8 mouse cellular contexts compared by ENCODE assay signal in genomic region chr4:108999999-109000950, GRCm38 (mm10). TPM values are rescaled to one million over a fixed set of nuclear protein-coding genes. Genes with fewer than 3 reads are reported as not detected.
A peak's percentile ranks its signal among the peaks of the same experiment; 100 is the strongest.
DNase-seq lines count a peak whose midpoint lies in the region; ATAC-seq and TF ChIP-seq lines count a peak whose summit lies in the region.

TSS of gene Nrd1 (plus strand) at chr4:109000655.

- H3K36me3 ChIP-seq in forebrain, embryonic 10.5 days (replicated peaks), result peaks cover 19% of the 10 kb centered on the region
- H3K36me3 ChIP-seq in heart, embryonic 15.5 days, result no peaks in the 10 kb centered on the region; the same call in 1 of the 2 replicates
- no peaks in the 10 kb centered on the region; the same call in 1 of the 2 replicates for H3K36me3 ChIP-seq in liver, embryonic 14.5 days (replicated peaks; ENCODE audit: control insufficient read depth, insufficient read depth, low read depth)
- no peaks in the 10 kb centered on the region for H3K36me3 ChIP-seq in neural tube, embryonic 11.5 days (ENCODE audit: control insufficient read depth, insufficient read depth, low read length)
- no peaks in the 10 kb centered on the region for H3K36me3 ChIP-seq in stomach, postnatal 0 days (ENCODE audit: control insufficient read depth, insufficient read depth, low read length)

- H3K4me2 ChIP-seq in heart, embryonic 15.5 days, result peak within 1 kb of the TSS; percentile 89
- peak within 1 kb of the TSS; percentile 90 for H3K4me2 ChIP-seq in liver, embryonic 14.5 days (ENCODE audit: low read depth)
- H3K4me2 ChIP-seq in neural tube, embryonic 11.5 days (ENCODE audit: low read depth), result peak within 1 kb of the TSS; percentile 73
- H3K4me2 ChIP-seq in stomach, postnatal 0 days (replicated peaks; ENCODE audit: low read depth), result peak within 1 kb of the TSS; percentile 71

- WGBS in forebrain, embryonic 10.5 days, result under 1% methylated on average over 58 of the region's 58 CpGs
- under 1% methylated on average over 58 of the region's 58 CpGs for WGBS in heart, embryonic 15.5 days
- WGBS in liver, embryonic 14.5 days (ENCODE audit: insufficient replicate concordance), result under 1% methylated on average over 58 of the region's 58 CpGs
- under 1% methylated on average over 58 of the region's 58 CpGs for WGBS in neural tube, embryonic 11.5 days
- WGBS in stomach, postnatal 0 days, result under 1% methylated on average over 58 of the region's 58 CpGs

- peaks cover 23% of the 10 kb centered on the region for H3K4me1 ChIP-seq in forebrain, embryonic 10.5 days
- H3K4me1 ChIP-seq in heart, embryonic 15.5 days (replicated peaks), result peaks cover 19% of the 10 kb centered on the region
- H3K4me1 ChIP-seq in liver, embryonic 14.5 days (replicated peaks; ENCODE audit: control insufficient read depth in 2 of 2, insufficient read depth in 2 of 2, low read length in 1 of 2), result peaks cover 8 to 17% of the 10 kb centered on the region in 2 experiments
- H3K4me1 ChIP-seq in neural tube, embryonic 11.5 days (ENCODE audit: control insufficient read depth, insufficient read depth, low read length), result peaks cover 4% of the 10 kb centered on the region; the same call in 1 of the 2 replicates
- no peaks in the 10 kb centered on the region for H3K4me1 ChIP-seq in stomach, postnatal 0 days (replicated peaks; ENCODE audit: control insufficient read depth, insufficient read depth)

- peak; percentile 97 for DNase-seq in CD8-positive naive resting alpha-beta T cell, adult 2 months (ENCODE audit: low read depth in 2 of 2, low spot score in 2 of 2)
- DNase-seq in c-Kit-positive CD71-negative TER-119-negative erythroid progenitor cells, embryonic 14.5 days (ENCODE audit: low read depth), result peak; percentile 100
- peak; percentile 99 for DNase-seq in forebrain, embryonic 10.5 days (ENCODE audit: extremely low spot score, low spot score)
- DNase-seq in kidney, postnatal 25 days, result peak; percentile 99
- DNase-seq in liver, embryonic 14.5 days (ENCODE audit: low read depth in 3 of 3, low spot score in 3 of 3), result peak; percentile 100
- peak; percentile 99 for DNase-seq in neural tube, embryonic 11.5 days (ENCODE audit: low spot score)
- DNase-seq in stomach, postnatal 0 days (ENCODE audit: low spot score), result peak; percentile 99

- TF ChIP-seq EP300 in liver, embryonic 14.5 days (IDR thresholded peaks at IDR 0.05; ENCODE audit: low read depth), result no peak
- TF ChIP-seq EP300 in stomach, postnatal 0 days (optimal IDR thresholded peaks at IDR 0.05), result peak; percentile 19

- no peaks in the 10 kb centered on the region for H3K27me3 ChIP-seq in forebrain, embryonic 10.5 days (ENCODE audit: poor library complexity, severe bottlenecking)
- no peaks in the 10 kb centered on the region for H3K27me3 ChIP-seq in heart, embryonic 15.5 days
- no peaks in the 10 kb centered on the region for H3K27me3 ChIP-seq in liver, embryonic 14.5 days (ENCODE audit: control insufficient read depth, insufficient read depth, low read length)
- H3K27me3 ChIP-seq in neural tube, embryonic 11.5 days (ENCODE audit: control insufficient read depth, insufficient read depth, low read length), result no peaks in the 10 kb centered on the region
- no peaks in the 10 kb centered on the region for H3K27me3 ChIP-seq in stomach, postnatal 0 days (ENCODE audit: control insufficient read depth, insufficient read depth, low read length)

- peak within 1 kb of the TSS; percentile 91 for H3K9ac ChIP-seq in heart, embryonic 15.5 days
- H3K9ac ChIP-seq in liver, embryonic 14.5 days (replicated peaks), result peak within 1 kb of the TSS; percentile 86
- H3K9ac ChIP-seq in neural tube, embryonic 11.5 days (ENCODE audit: low read length), result peak within 1 kb of the TSS; percentile 84
- peak within 1 kb of the TSS; percentile 87 for H3K9ac ChIP-seq in stomach, postnatal 0 days (ENCODE audit: low read length)

- no peak for TF ChIP-seq CTCF in liver, embryonic 14.5 days (IDR thresholded peaks at IDR 0.05; ENCODE audit: low read depth)
- TF ChIP-seq CTCF in stomach, postnatal 0 days (IDR thresholded peaks at IDR 0.05; ENCODE audit: low read depth), result peak; percentile 18; the same call in 1 of the 2 replicates

- H3K27ac ChIP-seq in forebrain, embryonic 10.5 days, result peak within 1 kb of the TSS; percentile 92
- peak within 1 kb of the TSS; percentile 95 for H3K27ac ChIP-seq in heart, embryonic 15.5 days
- peak within 1 kb of the TSS; percentile 78 for H3K27ac ChIP-seq in liver, embryonic 14.5 days
- peak within 1 kb of the TSS; percentile 72 for H3K27ac ChIP-seq in neural tube, embryonic 11.5 days (ENCODE audit: low read depth, low read length)
- H3K27ac ChIP-seq in stomach, postnatal 0 days (replicated peaks), result peak within 1 kb of the TSS; percentile 96

- no peaks in the 10 kb centered on the region for H3K9me3 ChIP-seq in forebrain, embryonic 10.5 days
- no peaks in the 10 kb centered on the region for H3K9me3 ChIP-seq in heart, embryonic 15.5 days (replicated peaks)
- no peaks in the 10 kb centered on the region for H3K9me3 ChIP-seq in liver, embryonic 14.5 days (ENCODE audit: control insufficient read depth, low read length)
- no peaks in the 10 kb centered on the region for H3K9me3 ChIP-seq in neural tube, embryonic 11.5 days (ENCODE audit: control insufficient read depth, low read length)
- H3K9me3 ChIP-seq in stomach, postnatal 0 days (ENCODE audit: control insufficient read depth, low read length), result no peaks in the 10 kb centered on the region

- ATAC-seq in heart, embryonic 15.5 days (replicated peaks; ENCODE audit: insufficient number of reproducible peaks, insufficient read depth, low FRiP score, low read depth), result peak; percentile 99
- ATAC-seq in liver, embryonic 14.5 days (ENCODE audit: insufficient read depth), result peak; percentile 99
- peak; percentile 100 for ATAC-seq in neural tube, embryonic 11.5 days (ENCODE audit: insufficient read depth, low FRiP score, low TSS enrichment)
- peak; percentile 99 for ATAC-seq in stomach, postnatal 0 days (ENCODE audit: low FRiP score, low TSS enrichment)

- H3K4me3 ChIP-seq in forebrain, embryonic 10.5 days, result peak within 1 kb of the TSS; percentile 90
- peak within 1 kb of the TSS; percentile 93 for H3K4me3 ChIP-seq in heart, embryonic 15.5 days
- H3K4me3 ChIP-seq in liver, embryonic 14.5 days (ENCODE audit: insufficient read depth in 1 of 2, low read depth in 2 of 2, low read length in 2 of 2), result peak within 1 kb of the TSS; percentile 82 to 97
- H3K4me3 ChIP-seq in neural tube, embryonic 11.5 days (ENCODE audit: low read depth, low read length), result peak within 1 kb of the TSS; percentile 92
- peak within 1 kb of the TSS; percentile 79 for H3K4me3 ChIP-seq in stomach, postnatal 0 days (ENCODE audit: low read depth, low read length)

RNA-seq across cellular contexts. Expression of gene Nrd1, which starts in this region (rescaled TPM):
- 72.9 and 73.1 TPM in 2 replicates for polyA plus RNA-seq in forebrain, embryonic 10.5 days (2016; fragmentation: Nextera tagmentation; extraction: Ambion mirVana)
- polyA plus RNA-seq in heart, embryonic 15.5 days (2015; fragmentation: Nextera tagmentation; extraction: Ambion mirVana), result 44.6 and 51.8 TPM in 2 replicates
- 31.8 and 40.4 TPM in 2 replicates for polyA plus RNA-seq in liver, embryonic 14.5 days (2012; rRNA removed)
- polyA plus RNA-seq in liver, embryonic 14.5 days (2014; fragmentation: Nextera tagmentation; extraction: Ambion mirVana), result 23.0 and 23.6 TPM in 2 replicates
- 61.3 and 63.8 TPM in 2 replicates for polyA plus RNA-seq in neural tube, embryonic 11.5 days (2014; fragmentation: Nextera tagmentation; extraction: Ambion mirVana)
- polyA plus RNA-seq in stomach, postnatal 0 days (2015; fragmentation: Nextera tagmentation; extraction: Ambion mirVana), result 53.5 and 62.0 TPM in 2 replicates

Comparison
In these comparisons a context has a peak if more than half of its experiments do, and no peak if none do; other contexts are left out.
1. Peak in every context shown above with its lines: DNase-seq, ATAC-seq, H3K4me3 ChIP-seq and H3K27ac ChIP-seq.